8 mouse cellular contexts compared by ENCODE assay signal in genomic region chr9:113793513-113793905, GRCm38 (mm10). TPM values are rescaled to one million over a fixed set of nuclear protein-coding genes. Genes with fewer than 3 reads are reported as not detected.
A peak's percentile ranks its signal among the peaks of the same experiment; 100 is the strongest.
DNase-seq lines count a peak whose midpoint lies in the region; ATAC-seq and TF ChIP-seq lines count a peak whose summit lies in the region.

No protein-coding gene starts in this region.

- 49% methylated on average over 3 of the region's 3 CpGs for WGBS in limb, embryonic 15.5 days

- peak overlapping the region; percentile 58; the same call in 1 of the 2 replicates for H3K4me3 ChIP-seq in testis, adult 2 months (ENCODE audit: control insufficient read depth, low read depth, low read length)
- peak overlapping the region; percentile 39 for H3K4me3 ChIP-seq in limb, embryonic 15.5 days

- H3K27ac ChIP-seq in testis, adult 2 months (ENCODE audit: control insufficient read depth, insufficient read depth, low read depth, low read length) = peak overlapping the region; percentile 53; the same call in 1 of the 2 replicates
- peak overlapping the region; percentile 72; the same call in 1 of the 2 replicates for H3K27ac ChIP-seq in limb, embryonic 15.5 days

- peak; percentile 33 to 56 for DNase-seq in cerebellum, postnatal 25 days
- DNase-seq in cerebellum, adult 9-11 months = no peak
- no peak for DNase-seq in testis, postnatal 10 days (ENCODE audit: low spot score)
- no peak for DNase-seq in urinary bladder, postnatal 10 days (ENCODE audit: low spot score)
- no peak for DNase-seq in Muller cell, postnatal 12 days (ENCODE audit: inconsistent ontology term)
- no peak for DNase-seq in frontal cortex, postnatal 14 days (ENCODE audit: low spot score in 2 of 2)

- TF ChIP-seq POLR2A in testis, adult 2 months (IDR thresholded peaks at IDR 0.05; ENCODE audit: control insufficient read depth, low read depth, low read length) = no peak

- H3K27me3 ChIP-seq in testis, adult 2 months (ENCODE audit: control insufficient read depth, insufficient read depth, low read length) = no peaks in the 10 kb centered on the region
- no peaks in the 10 kb centered on the region for H3K27me3 ChIP-seq in limb, embryonic 15.5 days

- H3K4me2 ChIP-seq in limb, embryonic 15.5 days = peak overlapping the region; percentile 48

- ATAC-seq in limb, embryonic 15.5 days (ENCODE audit: insufficient number of reproducible peaks, low FRiP score, low TSS enrichment, low read depth) = no peak

- no peak for TF ChIP-seq CTCF in testis, adult 2 months (IDR thresholded peaks at IDR 0.05; ENCODE audit: control insufficient read depth, insufficient read depth, insufficient replicate concordance, low read depth, low read length)

- H3K36me3 ChIP-seq in testis, adult 2 months (ENCODE audit: control insufficient read depth, insufficient read depth, low read length) = no peaks in the 10 kb centered on the region
- no peaks in the 10 kb centered on the region for H3K36me3 ChIP-seq in limb, embryonic 15.5 days

- no peaks in the 10 kb centered on the region for H3K9me3 ChIP-seq in limb, embryonic 15.5 days

- 0 out of 2 replicates have a peak overlapping the region, but pooled peaks have one; percentile 2 for H3K9ac ChIP-seq in limb, embryonic 15.5 days

- H3K4me1 ChIP-seq in testis, adult 2 months (ENCODE audit: control insufficient read depth, insufficient read depth, low read length) = no peaks in the 10 kb centered on the region; the same call in 1 of the 2 replicates
- H3K4me1 ChIP-seq in limb, embryonic 15.5 days = peaks cover 12% of the 10 kb centered on the region; the same call in 1 of the 2 replicates

RNA-seq across cellular contexts. Expression of gene Clasp2, which starts 52.2 kb away (rescaled TPM):
- 5.8 and 5.9 TPM in 2 replicates for polyA plus RNA-seq in testis, adult 2 months (2012; rRNA removed)
- polyA plus RNA-seq in limb, embryonic 15.5 days (2015; fragmentation: Nextera tagmentation; extraction: Ambion mirVana) = 21.3 and 22.2 TPM in 2 replicates

Comparison
In these comparisons a context has a peak if more than half of its experiments do, and no peak if none do; other contexts are left out.
1. DNase-seq: peak in cerebellum, postnatal 25 days (2 of 2); none in cerebellum, adult 9-11 months (single experiment), testis, postnatal 10 days (single experiment), urinary bladder, postnatal 10 days (single experiment), Muller cell, postnatal 12 days (single experiment) and frontal cortex, postnatal 14 days (0 of 2).